Mouse (Mus musculus) R1 (cell line): ENCODE measurements around the gene Sugp2.

Experiments
- DNase-seq: peaks from one replicate; pipeline ENCODE4 v3.0.0-alpha.2; 2018; ENCODE audit warnings: low read depth, low spot score

Sugp2 gene

GRCm38 (mm10) chr8:70220236-70220840 is 13.7 kb upstream of the Sugp2 start:
- DNase-seq, result no peak

- no peak for DNase-seq
These were observed 13.1 kb upstream of the Sugp2 start for GRCm38 (mm10) chr8:70220911-70221310.

DNA sequence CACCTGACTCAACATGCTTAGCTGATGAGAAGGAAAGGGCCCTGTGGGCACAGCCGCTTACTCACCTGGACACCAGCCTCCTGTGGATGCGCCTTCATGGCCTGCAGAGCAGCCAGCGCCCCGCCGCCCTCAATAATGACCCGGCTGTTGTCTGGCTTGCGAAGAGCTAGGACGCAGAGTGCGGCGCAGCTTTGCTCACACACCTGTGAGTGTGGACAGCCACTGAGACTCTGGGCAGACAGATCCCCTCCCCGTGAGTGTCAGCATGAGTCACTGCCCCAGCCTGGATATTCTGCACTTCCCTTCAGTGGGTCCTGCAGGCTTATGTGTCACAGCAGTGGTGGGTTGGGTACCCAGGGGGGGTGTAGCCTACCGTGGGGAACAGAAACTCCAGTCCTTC is 12.0 kb upstream of the Sugp2 start:
- DNase-seq, result no peak

- no peak for DNase-seq
These were observed 10.7 kb upstream of the Sugp2 start for GRCm38 (mm10) chr8:70223341-70223740.

DNA sequence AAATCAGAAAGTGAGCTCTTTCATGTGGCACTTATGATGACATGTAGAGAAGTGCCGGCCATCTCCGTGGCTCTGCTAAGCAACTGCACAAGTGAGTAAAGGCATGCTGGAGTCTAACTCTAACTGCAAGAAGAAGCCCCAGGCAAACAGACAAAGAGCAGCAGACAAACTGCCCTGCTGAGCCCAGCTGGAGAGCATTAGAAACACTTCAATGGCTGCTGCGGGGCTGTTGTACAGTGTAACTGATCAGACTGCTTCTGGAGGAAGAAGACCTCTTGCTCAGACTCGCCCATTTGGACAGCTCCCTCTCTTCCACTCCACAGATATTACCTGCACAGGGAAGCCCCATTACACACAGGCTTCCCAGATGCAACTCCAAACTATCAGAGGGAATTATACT is 6.0 kb upstream of the Sugp2 start:
- DNase-seq, result peak; percentile 84

GRCm38 (mm10) chr8:70230837-70231236 is 3.2 kb upstream of the Sugp2 start:
- no peak for DNase-seq

- DNase-seq, result no peak
These were observed 420 bp upstream of the Sugp2 start for GRCm38 (mm10) chr8:70233606-70234005.

- no peak for DNase-seq
These were observed 729 bp downstream of the Sugp2 start for GRCm38 (mm10) chr8:70234781-70235128.

DNA sequence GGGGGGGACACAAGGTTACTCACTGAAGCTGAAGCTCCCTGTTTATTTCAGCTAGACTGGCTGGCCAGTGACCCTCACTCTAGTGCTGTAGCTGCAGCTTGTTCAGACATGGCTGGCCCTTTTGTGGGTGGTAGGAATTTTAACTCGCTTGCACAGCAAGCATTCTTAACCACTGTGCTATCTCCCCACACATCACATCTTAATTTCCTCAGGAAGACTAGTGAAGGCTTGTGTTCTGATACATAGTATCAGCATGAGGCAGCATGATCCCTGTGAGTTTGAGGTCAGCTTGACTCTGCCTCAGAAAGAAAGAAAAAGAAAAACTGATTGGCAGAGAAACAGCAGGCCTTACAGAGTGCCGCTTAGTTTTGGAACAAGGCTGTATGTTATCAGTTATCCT is 3.8 kb downstream of the Sugp2 start:
- no peak for DNase-seq

- no peak for DNase-seq
These were observed 6.6 kb downstream of the Sugp2 start for GRCm38 (mm10) chr8:70240642-70241041.

- DNase-seq, result no peak
These were observed 12.6 kb downstream of the Sugp2 start for GRCm38 (mm10) chr8:70246622-70247021.

DNA sequence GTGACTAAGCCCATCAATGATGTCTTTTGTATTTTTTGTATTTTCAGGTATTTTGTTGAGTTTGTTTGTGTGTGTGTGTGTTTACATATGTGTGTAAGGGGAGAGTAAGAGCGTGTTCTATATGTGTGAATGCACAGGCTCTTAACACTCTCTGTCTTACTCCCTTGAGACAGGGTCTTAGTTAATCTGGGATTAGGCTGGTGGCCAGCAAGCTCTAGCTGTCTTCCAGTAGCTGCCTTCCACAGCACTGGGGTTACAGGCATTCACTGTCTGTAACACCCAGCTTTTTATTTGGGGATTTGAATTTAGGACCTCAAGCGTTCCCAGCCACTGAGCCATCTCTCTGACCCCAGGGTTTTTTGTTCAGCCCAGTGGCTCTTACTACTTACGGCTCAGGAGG is 13.8 kb downstream of the Sugp2 start:
- no peak for DNase-seq

GRCm38 (mm10) chr8:70254628-70255027 is 20.6 kb downstream of the Sugp2 start:
- no peak for DNase-seq

DNA sequence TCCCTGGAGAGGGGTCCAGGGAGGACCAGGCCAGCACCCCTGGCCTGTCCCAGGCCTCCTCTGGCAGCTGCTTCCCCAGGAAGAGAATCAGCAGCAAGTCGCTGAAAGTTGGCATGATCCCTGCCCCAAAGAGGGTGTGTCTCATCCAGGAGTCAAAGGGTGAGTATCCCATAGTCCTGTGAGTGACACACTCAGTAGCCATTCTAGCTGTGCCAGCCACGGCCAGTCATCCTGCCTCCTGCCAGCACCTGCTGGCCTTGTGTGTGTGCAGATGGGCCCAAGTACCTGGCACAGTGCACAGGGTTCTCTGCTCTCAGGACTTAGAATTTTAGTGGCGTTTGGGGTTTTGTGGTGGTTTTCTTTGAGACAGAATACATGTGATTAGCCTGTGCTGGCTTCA is 23.4 kb downstream of the Sugp2 start:
- DNase-seq, result no peak

- DNase-seq, result no peak
These were observed 24.6 kb downstream of the Sugp2 start for GRCm38 (mm10) chr8:70258600-70258999.

DNA sequence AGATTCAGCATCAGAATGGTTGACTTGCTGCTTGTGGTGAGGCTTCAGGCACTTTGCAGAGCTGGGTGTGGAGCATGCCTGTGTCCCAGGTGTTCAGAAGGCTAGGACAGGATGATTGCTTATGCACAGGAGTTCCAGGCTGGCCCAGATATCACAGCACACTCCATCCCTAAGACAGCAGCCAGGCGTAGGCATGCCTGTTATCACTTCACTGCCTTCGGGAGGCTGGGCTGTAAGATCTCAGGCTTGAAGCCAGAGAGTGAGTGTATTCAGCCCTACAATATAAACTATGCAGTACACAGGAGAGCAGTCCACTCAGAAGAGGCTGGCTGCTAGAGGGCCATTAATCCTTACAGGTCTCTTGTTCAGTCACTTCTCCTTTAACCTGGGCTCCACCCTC is 25.0 kb downstream of the Sugp2 start:
- no peak for DNase-seq

DNA sequence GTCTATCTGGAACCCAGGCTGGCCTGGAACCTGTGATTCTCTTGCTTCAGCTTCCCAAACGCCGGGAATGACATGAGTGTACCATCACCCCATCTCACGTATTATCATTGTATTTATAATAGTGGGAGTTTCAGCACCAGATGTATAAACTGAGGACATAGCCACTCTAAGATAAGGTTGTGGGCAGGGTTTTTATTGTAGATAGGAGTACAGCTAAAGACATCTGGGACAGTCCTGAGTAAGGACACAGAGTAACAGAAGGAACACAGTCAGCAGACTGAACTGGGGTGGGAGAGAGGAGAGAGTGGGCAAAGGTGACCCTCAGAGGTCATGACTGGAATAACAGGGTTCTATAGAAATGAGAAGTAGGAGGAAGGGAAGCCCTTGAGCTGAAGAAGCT is 33.6 kb downstream of the Sugp2 start:
- no peak for DNase-seq

GRCm38 (mm10) chr8:70268311-70268710 is 34.3 kb downstream of the Sugp2 start:
- DNase-seq, result no peak

DNA sequence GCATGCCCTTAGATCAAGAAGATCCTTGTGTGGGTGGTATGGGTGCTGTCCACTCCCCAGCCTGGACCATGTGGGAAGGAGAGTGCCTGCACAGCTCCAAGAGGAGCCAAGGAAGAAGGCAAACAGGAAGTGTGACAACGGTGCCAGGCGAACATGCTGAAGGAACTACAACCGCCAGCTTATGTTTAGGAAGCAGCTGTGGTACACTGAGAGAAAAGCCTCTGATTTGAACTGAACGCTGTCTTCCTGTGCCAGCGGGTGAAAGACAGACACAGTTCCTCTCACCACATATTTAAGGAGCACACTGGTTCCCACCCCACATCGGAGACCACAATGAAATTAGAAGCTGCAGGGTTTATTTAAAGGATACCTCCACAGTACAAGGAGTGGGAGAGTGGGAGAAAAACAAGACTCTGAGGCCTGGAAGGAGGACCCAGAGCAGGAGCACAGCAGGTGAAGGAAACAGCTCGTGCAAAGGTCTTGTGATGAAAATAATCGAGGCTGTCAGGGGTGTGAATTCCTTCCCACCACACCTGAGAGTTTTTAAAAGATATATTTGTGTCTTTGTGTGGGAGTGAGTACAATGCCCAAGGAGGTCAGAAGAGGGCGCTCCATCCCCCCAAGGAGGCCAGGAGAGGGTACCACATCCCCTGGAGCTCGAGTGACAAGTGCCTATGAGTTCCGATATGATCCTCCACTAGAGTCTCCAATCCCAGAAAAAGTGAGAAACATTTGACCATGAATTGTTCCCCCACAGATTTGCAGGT is 35.0 kb downstream of the Sugp2 start:
- peak; percentile 66 for DNase-seq

DNA sequence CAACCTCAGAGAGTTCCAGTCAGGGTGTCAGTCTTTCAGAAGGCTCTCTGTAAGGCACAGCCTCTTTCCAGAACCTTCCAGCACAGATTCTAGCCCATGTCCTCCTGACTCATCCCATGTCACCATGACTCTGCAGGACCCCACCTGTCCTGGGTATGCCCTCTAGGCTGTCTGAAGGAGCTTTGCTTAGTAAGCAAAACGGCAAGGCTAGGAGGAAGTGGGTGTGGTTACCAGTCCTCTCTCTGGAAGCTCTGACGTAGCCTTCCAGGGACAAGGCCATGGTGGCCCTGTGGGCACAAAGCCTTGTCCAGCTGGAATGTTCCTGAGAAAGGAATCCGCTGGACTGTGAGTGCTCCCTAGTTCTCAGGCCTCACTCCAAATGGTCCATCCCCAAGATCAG is 38.9 kb downstream of the Sugp2 start:
- DNase-seq, result peak; percentile 78

GRCm38 (mm10) chr8:70274350-70274749 is 40.3 kb downstream of the Sugp2 start:
- DNase-seq, result peak; percentile 96

DNA sequence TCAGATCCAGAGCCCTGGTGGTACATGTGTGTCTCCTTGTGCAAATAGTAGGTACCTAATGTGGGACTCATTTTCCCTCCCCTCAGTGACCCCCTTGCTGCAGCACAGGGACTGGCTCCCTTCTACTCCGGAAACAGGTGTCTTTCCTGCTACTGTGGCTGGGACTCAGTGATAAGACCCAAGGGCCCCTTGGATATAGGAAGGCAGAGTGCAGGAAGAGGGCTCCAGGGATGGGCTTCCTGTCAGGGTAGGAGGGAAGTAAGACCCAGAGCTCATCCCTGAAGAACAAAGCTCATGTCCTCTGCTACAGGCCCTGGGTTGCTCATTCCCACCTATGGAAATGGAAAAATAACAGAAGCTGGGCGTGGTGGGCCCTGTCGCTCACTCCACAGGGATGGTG is 42.5 kb downstream of the Sugp2 start:
- no peak for DNase-seq

DNA sequence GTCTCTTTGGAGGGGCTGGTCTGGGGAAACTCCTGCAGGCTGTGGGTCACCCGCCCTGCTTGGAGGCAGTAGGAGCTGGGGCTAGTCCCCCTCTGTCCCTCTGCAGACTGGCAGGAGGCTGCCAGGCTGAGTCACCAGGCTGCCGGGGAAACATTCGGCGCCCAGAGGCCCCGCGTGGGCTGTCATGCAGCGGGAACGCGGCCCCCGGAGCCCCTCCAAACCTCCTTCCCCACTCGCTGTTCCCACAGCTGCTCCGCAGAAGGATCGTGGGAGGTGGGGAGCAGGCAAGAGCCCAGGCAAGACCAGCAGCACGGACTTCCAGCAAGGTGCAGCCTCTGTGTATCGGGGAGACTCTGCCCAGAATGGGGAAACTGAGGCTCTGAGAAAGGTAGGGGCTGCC is 44.1 kb downstream of the Sugp2 start:
- DNase-seq, result no peak

GRCm38 (mm10) chr8:70279266-70279665 is 45.2 kb downstream of the Sugp2 start:
- no peak for DNase-seq
